Mouse (Mus musculus): ENCODE results near the gene Prss40.

Prss40 gene

DNA sequence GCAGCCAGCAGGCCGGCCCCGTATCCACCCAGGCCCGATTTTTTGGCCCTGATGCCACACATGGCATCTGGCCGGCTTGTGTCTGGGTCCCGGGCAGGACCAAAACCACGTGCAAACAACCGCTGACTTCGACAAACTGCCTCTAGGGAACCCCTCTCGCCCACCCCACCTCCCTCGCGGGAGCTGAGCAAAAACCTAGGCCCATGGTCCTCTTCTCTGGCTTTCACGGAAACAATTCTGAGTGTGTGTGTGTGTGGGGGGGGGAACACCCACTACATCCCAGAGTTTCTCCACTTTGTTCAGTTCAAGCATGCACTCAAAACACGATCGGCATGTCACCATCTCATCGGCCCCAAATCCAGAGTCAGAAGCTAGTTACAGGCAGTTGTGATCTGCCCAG lies at the start of gene Prss40:
Gene Prss40 (minus strand): TSS at position 101 of the 400 bp plus-strand sequence.
- DNase-seq (ENCODE audit: low read depth, low spot score), result no peak

DNA sequence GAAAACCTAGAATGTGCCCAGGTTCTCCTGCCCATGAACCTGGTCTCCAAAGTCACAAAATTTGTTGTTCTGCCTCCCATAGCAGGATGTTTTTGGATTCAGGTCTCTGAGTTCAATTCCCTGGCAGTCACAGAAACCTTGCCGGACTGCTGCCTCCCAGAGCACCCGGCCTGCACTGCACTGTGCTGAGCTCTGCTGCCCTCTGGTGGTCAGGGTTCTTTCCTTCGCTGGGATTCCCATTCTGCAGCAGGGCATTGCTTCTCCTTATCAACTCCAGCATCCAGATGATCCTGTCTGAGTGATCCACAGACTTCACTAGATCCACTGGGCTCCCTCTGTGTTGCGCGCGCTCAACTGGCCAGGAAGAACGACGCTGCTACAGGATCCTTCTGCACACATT lies 41.6 kb upstream of the Prss40 start:
- peak; percentile 88 for DNase-seq (ENCODE audit: low read depth, low spot score)

DNA sequence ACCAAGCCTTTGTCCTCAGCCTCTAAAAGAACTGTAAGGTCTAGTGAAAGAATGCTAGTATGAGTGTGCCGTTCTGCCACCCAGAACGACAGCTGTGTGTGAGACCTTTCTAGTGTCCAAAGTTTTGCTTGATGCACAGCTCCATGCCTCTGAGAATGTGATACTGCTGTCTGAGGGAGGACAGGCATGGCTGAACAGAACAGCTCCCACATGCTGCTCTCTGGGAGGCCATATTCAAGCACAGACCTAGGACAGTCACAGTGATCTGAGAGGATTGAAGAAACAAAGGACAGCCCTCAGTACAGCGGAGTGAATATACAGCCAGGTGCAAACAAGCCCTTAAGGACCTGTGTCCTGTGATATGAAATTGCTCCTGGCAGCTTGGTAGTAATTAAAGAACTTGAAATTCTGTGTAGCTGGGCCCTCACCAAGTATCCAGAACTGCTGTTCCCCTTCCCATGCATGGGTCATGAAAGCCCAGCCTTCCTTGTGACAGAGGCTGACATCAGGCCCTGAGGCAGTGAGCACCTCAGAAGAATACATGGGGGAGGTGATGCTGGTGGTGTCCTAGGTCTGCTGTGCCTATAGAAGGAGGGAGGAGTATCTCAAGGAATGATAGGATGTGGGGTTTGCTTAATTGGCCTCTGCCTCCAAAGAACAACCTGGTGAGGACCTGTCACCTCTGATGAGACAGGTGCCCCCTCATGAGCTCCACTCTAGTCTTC lies 40.7 kb upstream of the Prss40 start:
- no peak for DNase-seq (ENCODE audit: low read depth, low spot score)

DNA sequence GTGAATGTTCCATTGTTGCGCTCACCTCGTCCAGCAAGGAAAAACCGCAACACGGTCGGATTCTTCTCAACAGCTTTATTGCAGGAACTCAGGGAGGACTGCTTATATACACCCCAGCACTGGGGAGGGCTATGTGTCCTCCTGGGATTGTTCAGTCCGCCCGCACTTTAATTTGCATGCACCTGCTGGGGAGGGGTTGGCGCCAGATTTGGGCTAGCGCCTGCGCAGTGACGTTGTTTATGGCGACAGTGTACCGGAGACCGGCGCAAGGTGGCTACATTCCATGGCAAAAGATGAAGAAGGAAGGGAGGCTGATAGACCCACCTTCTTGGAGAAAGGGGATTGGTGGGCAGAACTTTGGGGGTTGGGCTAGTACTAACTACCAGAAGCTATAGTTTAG lies 39.3 kb upstream of the Prss40 start:
- no peak for DNase-seq (ENCODE audit: low read depth, low spot score)

DNA sequence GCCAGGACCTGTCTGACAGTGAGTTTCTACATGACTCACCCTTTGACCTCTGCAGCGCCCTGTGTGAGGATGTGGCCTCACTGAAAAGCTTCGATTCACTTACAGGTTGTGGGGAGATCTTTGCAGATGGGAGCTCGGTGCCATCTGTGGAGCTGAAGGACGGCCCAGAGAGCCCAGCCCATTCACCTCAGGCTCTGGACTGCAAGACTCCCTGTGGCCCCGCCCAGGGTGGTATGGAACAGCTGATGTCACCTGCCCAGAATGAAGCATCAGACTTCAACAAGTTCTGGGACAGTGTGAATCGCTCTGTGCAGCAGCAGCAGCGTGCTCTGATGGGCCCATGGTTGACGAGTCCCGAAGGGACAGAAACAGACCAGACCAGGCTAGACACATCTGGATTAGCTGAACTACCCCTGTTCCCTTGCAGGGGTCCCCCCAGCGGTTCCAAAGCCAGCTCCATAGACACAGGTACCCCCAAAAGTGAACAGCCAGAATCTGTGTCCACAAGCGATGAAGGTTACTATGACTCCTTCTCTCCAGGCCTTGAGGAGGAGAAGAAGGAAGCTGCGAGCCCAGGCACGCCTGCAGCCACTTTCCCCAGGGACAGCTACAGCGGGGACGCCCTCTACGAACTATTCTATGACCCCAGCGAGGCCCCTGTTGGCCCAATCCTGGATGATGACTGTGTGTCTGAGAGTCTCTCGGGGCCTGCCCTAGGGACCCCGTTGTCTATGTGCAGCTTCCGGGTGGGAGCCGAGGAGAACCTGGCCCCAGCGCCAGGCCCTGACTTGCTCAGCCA lies 26.8 kb upstream of the Prss40 start:
- DNase-seq (ENCODE audit: low read depth, low spot score), result no peak

DNA sequence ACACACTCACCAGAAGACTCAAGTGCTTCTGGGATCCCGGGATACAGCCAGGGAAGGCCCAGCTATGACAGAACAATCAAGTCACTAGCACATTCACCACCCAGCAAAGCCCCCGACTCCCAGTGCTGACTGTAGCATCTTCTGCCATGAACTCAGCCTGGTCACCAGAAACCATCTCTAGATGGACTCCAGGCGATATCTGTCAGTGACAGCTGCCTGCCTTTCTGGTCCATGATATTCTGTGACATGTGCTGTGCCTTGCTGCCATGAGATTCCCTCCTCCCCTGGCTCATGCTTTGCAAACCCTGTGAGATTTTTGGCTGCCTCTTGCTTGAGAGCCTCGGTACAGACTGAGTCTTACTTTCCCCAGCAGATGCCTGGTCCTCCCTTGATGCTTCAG lies 24.0 kb upstream of the Prss40 start:
- no peak for DNase-seq (ENCODE audit: low read depth, low spot score)

DNA sequence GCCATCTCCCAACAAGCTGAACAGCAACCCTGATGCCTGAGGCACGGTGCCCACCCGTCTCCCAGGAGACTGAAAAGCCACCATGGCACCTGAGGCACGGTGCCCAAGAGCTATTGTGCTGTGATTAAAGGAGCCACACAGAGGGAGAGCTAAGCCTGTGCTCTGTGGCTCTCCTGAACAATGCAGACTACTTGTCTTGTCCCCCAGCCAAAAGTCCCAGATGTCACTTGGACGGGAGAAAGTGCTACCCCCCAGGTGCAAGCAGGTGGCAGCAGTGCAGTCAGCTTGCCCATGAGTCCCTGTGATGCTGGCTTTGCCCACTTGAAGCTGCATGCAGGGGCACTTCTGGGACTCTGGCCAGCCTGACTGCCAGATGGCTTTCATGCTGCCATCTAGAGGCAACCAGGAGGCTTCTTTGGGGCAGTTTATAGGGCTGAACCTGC lies 23.1 kb upstream of the Prss40 start:
- peak; percentile 14 for DNase-seq (ENCODE audit: low read depth, low spot score)

DNA sequence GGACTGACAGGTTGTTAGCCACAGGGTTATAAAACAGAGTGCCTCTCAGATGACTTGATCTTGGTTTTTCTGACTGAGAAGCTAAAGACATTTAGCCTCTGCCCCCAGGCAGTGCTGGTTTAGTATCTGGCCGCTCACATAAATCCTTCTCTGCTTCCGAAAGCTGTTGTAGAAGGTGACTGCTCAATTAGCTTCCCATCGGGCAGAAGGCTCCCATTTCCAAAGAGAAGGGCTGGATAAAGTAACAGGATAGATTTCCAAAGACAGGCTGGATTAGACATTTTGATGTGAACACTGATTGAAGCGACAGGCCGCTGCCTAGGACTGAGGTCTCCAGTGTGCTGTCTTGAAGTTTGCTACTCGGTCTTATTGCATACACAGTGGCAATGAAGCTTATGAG lies 21.5 kb upstream of the Prss40 start:
- DNase-seq (ENCODE audit: low read depth, low spot score), result no peak

DNA sequence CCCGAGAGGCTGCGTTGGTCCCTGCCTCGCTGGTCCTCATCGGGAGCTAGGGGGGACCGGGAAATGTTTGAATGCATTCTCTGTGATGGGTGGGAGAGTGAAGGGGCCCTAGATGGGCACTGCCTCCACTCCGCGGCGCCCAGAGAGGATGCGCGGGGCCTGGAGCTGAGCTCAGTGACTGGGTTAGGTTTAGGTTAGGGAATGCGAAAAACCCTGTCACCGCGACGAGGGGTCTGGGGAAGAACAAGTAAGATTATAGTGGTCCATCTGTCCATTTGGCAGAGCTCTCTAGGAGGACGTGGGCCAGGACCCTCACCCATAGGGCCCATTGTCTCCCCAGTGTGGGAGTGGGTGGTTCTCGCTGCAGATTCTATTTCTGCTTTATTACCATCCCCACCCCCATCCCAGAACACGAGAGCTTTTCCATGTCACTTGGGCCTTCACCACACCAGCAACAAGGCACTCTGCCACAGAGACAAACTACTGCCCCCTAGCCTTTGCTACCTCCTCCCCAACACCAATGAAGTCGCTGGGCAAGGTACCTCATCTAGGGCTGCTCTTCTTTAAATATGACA lies 19.1 kb upstream of the Prss40 start:
- no peak for DNase-seq (ENCODE audit: low read depth, low spot score)

DNA sequence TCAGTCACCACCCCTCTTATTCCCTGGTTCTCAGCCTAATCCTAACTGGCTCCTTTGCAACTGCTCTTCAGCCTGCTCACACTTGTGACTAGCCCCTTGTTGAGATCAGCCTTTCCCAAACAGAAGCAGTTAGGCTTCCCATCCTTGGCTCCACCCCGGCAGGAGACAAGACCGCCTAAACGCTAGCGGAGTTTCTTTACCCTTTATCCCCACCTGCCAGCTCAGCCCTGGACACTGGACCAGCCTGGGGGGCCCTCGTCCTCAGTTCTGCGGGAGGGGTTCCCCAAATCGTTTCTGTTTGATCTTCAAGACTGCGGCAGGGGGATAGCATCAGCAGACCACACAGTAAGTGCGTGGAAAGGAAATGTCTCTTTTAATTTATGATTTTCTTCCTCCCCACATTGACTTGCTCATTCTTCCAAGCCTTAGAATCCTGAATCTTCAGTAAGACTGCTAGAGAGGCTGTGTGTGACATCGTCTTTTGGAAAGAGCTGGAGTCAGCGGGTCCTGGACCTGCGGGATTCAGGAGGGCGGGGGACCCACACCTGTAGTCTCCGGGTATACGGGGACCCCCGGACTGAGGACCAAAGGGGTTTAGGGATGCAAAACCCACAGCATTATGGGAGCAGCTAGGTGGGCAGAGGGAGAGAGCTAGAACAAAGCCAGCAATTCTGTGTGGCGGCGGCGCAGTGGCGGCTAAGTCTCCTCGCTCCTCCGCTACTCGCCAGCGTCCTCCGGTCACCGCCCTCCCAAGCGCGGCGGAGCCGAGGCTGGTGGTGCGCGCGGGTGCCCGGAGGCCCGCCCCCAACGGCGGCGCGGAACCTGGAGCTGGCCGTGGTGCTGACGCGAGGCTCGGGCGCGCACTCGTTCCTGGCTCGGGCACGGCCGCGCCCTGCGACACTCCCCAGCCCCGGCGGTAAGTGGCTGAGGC lies 18.4 kb upstream of the Prss40 start, which contains the start of gene Amer3:
Gene Amer3 (plus strand): TSS at position 807 of the 931 bp plus-strand sequence.
- DNase-seq (ENCODE audit: low read depth, low spot score), result peak; percentile 55

DNA sequence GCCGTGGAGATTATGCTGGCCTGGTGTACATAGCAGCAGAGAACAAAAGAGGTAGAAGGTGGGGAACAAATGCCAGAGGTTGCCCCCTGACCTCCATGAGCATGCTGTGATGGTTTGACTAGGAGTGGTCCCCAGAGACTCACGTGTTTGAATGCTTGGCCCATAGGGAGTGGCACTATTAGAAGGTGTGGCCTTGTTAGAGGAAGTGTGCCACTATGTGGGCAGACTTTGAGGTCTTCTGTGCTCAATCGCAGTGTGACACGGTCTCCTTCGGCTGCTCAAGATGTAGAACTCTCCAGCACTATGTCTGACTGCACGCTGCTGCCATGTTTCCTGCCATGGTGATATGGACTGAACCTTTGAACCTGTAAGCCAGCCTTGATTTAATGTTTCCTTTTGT lies 12.5 kb upstream of the Prss40 start:
- no peak for DNase-seq (ENCODE audit: low read depth, low spot score)

DNA sequence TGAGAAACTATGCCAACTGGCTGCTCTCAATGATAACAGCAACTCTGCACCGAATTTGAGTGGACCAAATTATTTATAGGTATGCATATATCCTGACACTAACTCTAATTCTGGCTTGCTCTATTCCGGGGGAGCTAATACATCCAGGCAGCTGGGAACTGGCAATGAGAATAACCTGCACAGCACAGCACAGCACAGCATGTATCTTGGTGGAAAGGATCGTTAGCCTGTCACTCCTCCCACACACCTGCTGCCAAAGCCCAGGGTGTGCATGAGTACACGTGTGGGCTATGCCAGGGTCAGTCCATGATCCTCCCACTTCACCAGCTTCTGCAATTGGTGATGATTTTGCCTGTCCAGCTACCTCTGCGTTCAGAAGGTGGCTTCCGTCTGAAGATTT lies 10.7 kb upstream of the Prss40 start:
- DNase-seq (ENCODE audit: low read depth, low spot score), result no peak

DNA sequence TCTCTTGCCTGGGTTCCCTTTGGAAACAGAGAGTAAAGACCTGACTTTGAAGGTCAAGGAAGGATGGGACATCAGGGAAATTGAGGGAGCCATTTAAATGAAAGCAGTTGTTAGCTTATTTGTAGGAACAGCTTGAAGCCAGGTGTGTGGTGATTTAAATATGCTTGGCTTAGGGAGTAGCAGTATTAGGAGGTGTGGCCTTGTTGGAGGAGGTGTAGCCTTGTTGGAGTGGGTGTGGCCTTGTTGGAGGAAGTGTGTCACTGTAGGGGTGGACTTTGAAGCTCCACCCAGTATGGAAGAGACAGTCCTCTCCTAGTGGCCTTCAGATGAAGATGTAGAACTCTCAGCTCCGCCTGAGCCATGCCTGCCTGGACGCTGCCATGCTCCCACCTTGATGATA lies 9.1 kb upstream of the Prss40 start:
- no peak for DNase-seq (ENCODE audit: low read depth, low spot score)

DNA sequence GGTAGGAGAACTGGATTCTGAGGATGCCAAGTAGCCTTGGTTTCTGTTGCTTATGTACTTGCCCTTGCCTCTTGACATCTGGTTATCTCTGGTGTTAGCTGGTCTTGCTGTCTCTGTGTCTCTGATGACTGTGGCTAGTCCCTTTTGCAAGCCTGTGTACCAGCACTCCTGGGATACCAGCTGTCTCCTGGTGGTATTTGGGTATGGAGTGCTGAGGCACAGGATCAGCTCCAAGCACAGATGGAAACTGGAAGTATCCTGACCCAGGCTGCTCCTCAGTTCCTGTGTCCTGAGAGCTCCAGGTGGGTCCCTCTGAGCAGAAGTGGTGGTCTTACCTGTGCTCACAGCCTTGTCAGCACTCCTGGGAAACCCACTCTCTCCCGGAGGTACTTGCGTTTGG lies 7.4 kb upstream of the Prss40 start:
- DNase-seq (ENCODE audit: low read depth, low spot score), result no peak

DNA sequence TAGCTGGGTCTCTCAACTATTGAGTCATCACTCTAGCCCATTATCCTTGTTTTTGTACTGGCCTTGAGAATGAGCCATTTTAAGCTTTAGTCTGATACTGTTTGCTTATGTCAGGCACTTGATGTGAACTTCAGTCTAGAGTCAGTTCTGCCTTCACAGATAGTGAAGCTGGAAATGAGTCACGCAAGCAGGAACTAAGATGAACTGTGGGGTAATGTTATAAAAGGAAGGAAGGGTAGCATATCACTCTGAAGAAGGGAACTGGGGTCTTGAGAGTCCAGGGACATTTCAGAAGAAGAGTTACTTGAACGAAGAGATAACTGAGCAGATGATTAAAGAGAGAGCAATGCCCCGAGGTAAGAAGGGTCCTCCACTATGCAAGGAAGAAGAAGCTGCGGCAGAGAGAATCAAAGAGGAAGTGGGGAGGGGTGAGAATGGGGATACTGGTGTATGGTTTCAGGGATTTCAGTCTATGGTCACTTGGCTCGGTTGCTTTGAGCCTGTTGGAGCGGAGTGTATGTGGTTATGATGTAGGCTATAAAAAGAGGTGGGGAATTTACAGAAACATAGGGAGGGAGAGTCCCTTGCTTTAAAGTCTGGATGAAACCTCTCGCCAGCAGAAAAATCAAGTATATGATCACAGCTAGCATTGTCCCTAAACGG lies 3.8 kb upstream of the Prss40 start:
- no peak for DNase-seq (ENCODE audit: low read depth, low spot score)

DNA sequence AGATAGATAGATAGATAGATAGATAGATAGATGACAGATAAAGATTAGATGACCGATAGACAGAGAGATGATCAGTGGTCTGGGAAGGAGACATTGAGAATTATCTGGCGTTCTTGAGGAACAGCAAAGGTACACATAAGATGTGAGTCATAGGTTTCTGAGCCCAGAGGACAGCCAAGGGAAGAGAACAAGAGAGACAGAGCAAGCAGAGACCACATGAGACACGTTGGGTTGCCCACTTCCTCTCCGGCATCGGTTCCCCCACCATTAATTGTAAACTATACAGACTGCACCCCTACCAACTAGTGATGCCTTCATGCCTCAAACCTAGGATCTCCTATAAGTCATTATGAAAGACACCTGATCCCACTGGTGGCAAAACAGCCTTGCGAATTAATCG lies 6.5 kb downstream of the Prss40 start:
- no peak for DNase-seq (ENCODE audit: low read depth, low spot score)

DNA sequence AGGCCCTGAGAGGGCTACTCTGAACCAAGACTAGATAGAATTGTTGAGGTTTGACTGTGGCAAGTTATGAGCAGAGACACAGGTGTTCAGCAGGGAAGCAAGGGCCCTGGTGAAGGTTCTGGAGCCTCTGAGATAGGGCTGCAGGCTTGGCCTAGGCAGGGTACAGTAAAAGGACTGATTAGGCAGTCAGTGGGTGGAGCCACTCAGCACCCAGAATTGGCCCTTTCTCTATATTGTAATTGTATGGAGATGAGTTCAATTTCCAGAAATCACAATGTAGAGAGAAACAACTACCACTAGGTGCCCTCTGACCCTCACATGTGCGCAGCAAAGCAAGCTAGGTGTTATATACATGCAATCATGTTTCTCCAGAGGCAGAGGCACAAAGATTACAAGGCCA lies 7.1 kb downstream of the Prss40 start:
- no peak for DNase-seq (ENCODE audit: low read depth, low spot score)

DNA sequence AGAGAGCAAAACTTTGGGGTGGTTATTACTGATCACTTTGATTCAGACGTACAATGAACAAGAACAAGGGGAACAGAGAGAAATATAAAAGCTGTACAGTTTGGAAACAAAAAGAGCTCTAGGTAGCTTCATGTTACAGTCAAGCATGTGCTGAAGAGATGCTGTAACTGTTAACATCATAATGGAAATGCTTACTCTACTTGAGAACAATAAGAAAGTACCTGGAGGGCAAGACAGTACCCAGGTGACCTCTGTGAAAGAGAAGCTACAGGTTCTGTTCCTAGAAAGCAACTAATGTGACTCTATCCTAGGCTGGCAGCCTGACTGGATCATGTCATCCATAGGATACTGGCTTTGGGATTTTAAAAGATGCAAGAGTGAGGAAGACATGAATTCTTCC lies 13.7 kb downstream of the Prss40 start:
- no peak for DNase-seq (ENCODE audit: low read depth, low spot score)

DNA sequence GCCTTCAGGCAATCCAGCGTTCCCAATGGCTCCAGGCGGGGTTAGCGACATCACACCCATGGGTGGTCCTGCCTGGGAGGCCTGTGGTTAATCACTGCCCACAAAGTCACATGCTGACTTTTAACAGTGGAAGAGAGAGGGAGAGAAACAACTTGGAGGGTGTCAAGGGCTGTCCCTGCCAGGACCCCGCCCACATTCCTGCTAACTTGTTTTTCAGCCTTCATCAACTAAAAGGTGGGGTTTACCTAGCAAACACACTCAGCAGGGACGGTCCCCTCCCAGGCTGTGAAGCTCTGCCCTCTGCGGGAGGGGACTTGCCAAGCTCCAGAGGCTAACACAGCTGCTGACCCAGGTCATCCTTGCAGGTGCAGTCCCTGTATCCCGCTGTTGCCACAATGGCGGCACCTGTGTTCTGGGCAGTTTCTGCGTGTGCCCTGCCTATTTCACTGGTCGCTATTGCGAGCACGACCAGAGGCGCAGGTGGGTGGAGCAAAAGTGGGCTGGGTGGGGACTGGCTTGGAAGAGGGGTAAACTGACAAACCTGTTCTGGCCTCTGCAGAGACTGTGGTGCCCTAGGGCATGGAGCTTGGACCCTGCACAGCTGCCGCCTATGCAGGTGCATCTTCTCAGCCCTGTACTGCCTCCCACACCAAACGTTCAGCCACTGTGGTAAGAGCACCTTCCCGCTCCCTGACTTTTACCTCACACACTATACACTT lies 23.8 kb downstream of the Prss40 start:
- DNase-seq (ENCODE audit: low read depth, low spot score), result peak; percentile 28

DNA sequence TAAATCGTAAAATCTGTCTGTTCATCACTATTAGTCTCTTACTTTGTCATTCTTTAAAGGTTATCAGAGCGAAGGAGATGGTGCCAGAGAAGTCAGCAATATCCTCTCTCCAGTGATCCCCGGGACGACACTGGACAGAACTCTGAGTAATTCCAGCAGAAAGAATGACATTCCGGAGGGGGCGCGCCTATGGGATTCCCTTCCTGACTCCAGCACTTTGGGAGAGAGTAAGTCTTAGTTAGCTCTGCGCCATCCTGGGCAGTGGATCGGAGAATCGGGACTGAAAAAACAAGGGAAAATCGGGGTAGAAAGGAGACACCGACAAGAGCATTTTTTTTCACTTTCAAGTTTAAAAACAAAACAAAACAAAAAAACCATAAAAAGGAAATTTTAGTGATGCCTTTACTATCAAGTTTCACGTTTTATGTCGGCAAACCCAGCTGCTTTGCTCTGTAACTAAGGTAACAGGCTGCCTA lies 24.4 kb downstream of the Prss40 start:
- no peak for DNase-seq (ENCODE audit: low read depth, low spot score)
